Comparison of ENCODE assay signal across 21 mouse cellular contexts in genomic region chr6:91788311-91788798, GRCm38 (mm10). TPM values are rescaled to one million over a fixed set of nuclear protein-coding genes. Genes with fewer than 3 reads are reported as not detected.
"Had no signal": no experiment of that assay in that cellular context is flagged by ENCODE, and none has a peak within 500 bp of the region (broad histone marks: within the 10 kb centered on the region; RNA-seq: fewer than 3 reads in every experiment).

No protein-coding gene starts in this region.

- ATAC-seq: midbrain, embryonic 15.5 days had no signal

- H3K4me2 ChIP-seq: liver, embryonic 13.5 days; midbrain, embryonic 12.5 days; midbrain, embryonic 15.5 days; neural tube, embryonic 12.5 days; neural tube, embryonic 15.5 days had no signal

- H3K9me3 ChIP-seq: liver, embryonic 13.5 days; midbrain, embryonic 12.5 days; midbrain, embryonic 15.5 days; neural tube, embryonic 12.5 days; neural tube, embryonic 15.5 days had no signal

- DNase-seq: kidney, postnatal 25 days; layer of hippocampus, adult 9-11 months; liver, embryonic 13.5 days; lung, adult 2 months; lung, postnatal 14 days; lung, postnatal 4 days; right cerebral cortex, adult 18-20 months; right cerebral cortex, postnatal 14 days; right cerebral cortex, postnatal 4 days; thymus, adult 2 months; thymus, postnatal 14 days; thymus, postnatal 4 days had no signal

- H3K36me3 ChIP-seq: liver, embryonic 13.5 days; midbrain, embryonic 12.5 days; midbrain, embryonic 15.5 days; neural tube, embryonic 12.5 days had no signal

- H3K4me3 ChIP-seq: layer of hippocampus, adult 2 months; liver, embryonic 13.5 days; midbrain, embryonic 12.5 days; midbrain, embryonic 15.5 days; neural tube, embryonic 12.5 days; neural tube, embryonic 15.5 days had no signal

- H3K4me1 ChIP-seq: liver, embryonic 13.5 days; midbrain, embryonic 12.5 days; neural tube, embryonic 12.5 days had no signal

- H3K27ac ChIP-seq: layer of hippocampus, adult 2 months; liver, embryonic 13.5 days; midbrain, embryonic 12.5 days; midbrain, embryonic 15.5 days; neural tube, embryonic 12.5 days; neural tube, embryonic 15.5 days; stomach, postnatal 0 days had no signal

- H3K27me3 ChIP-seq: liver, embryonic 13.5 days; midbrain, embryonic 12.5 days; midbrain, embryonic 15.5 days; neural tube, embryonic 12.5 days; neural tube, embryonic 15.5 days had no signal

- H3K9ac ChIP-seq: liver, embryonic 13.5 days; midbrain, embryonic 12.5 days; midbrain, embryonic 15.5 days; neural tube, embryonic 12.5 days; neural tube, embryonic 15.5 days had no signal

RNA-seq across cellular contexts. Expression of gene Grip2, which starts 38.7 kb away (rescaled TPM):
- total RNA-seq: liver, adult 2 months; megakaryocyte progenitor cell, adult 5-6 weeks; megakaryocyte-erythroid progenitor cell, adult 5-6 weeks had no signal
